Mouse (Mus musculus) erythroblast, embryonic 14.5 days (primary cell): ENCODE results near the gene Rangrf. TPM values are rescaled to one million over a fixed set of nuclear protein-coding genes. Genes with fewer than 3 reads are reported as not detected.
"Not testable (repeated sequence)": the region's sequence is repeated elsewhere in the genome, so short reads cannot be mapped to it uniquely, and the experiment has no call there.

Experiments
- H3K27me3 ChIP-seq: 2 replicates; pipeline ENCODE4 v1.6.1; 2012; ENCODE audit warnings: inconsistent platforms; ENCODE audit not compliant: control insufficient read depth
- H3K36me3 ChIP-seq: 2 replicates; pipeline ENCODE4 v1.6.1; 2012; ENCODE audit warnings: mild to moderate bottlenecking, inconsistent platforms; ENCODE audit not compliant: control insufficient read depth
- H3K4me1 ChIP-seq: 2 replicates; pipeline ENCODE4 v1.6.1; 2012; ENCODE audit warnings: inconsistent platforms; ENCODE audit not compliant: control insufficient read depth
- H3K4me3 ChIP-seq: replicated peaks from 2 replicates; pipeline ENCODE3; 2012; ENCODE audit warnings: moderate library complexity, mild to moderate bottlenecking, inconsistent platforms
- H3K9me3 ChIP-seq: 2 replicates; pipeline ENCODE4 v1.6.1; 2012; ENCODE audit warnings: low read length, inconsistent platforms, mixed read lengths; ENCODE audit not compliant: control insufficient read depth
- GATA1 ChIP-seq: IDR thresholded peaks from 2 replicates; pipeline ENCODE4 v1.6.1; 2012; ENCODE audit warnings: low read length, inconsistent platforms, mixed read lengths
- TAL1 ChIP-seq: IDR thresholded peaks from 3 replicates; pipeline ENCODE4 v1.6.1; 2012; ENCODE audit warnings: low read length, inconsistent platforms, mixed read lengths
- polyA plus RNA-seq: library from polyadenylated mRNA; stranded (reverse); fragments of >175 nt; gene quantifications from 2 replicates; pipeline ENCODE4 v1.2.3, GENCODE M21; 2012

The Rangrf gene
- polyA plus RNA-seq, 1 experiment = 0.13 TPM

GRCm38 (mm10) chr11:68982639-68983369 lies 7.8 kb upstream of the Rangrf start:
- no peak for TF ChIP-seq TAL1
- TF ChIP-seq GATA1 = no peak
- peaks cover 10% of the 10 kb centered on the region for H3K4me1 ChIP-seq

GRCm38 (mm10) chr11:68980919-68981318 lies 5.9 kb upstream of the Rangrf start:
- no peak overlapping the region for H3K4me3 ChIP-seq
- peaks cover 10% of the 10 kb centered on the region for H3K4me1 ChIP-seq
- no peaks in the 10 kb centered on the region for H3K9me3 ChIP-seq
- peaks cover 11% of the 10 kb centered on the region for H3K36me3 ChIP-seq
- no peak for TF ChIP-seq TAL1
- TF ChIP-seq GATA1 = no peak
- no peaks in the 10 kb centered on the region for H3K27me3 ChIP-seq

More at GRCm38 (mm10) chr11:68982639-68983369, 7.8 kb upstream of the Rangrf start:
- Histone ChIP-seq H3K9me3 (no peaks in the 10 kb centered on the region), H3K36me3 (peaks cover 28% of the 10 kb centered on the region), H3K4me3 (no peak overlapping the region), H3K27me3 (no peaks in the 10 kb centered on the region)

GRCm38 (mm10) chr11:68979320-68979733 lies 4.3 kb upstream of the Rangrf start:
- TF ChIP-seq TAL1 = no peak
- TF ChIP-seq GATA1 = no peak
- H3K9me3 ChIP-seq = no peaks in the 10 kb centered on the region
- no peaks in the 10 kb centered on the region for H3K36me3 ChIP-seq
- no peaks in the 10 kb centered on the region for H3K27me3 ChIP-seq
- H3K4me3 ChIP-seq = no peak overlapping the region
- peaks cover 10% of the 10 kb centered on the region for H3K4me1 ChIP-seq

- TF ChIP-seq GATA1 = no peak
- H3K36me3 ChIP-seq = no peaks in the 10 kb centered on the region
Observed at GRCm38 (mm10) chr11:68975601-68976000, 616 bp upstream of the Rangrf start.

GRCm38 (mm10) chr11:68974059-68974450 lies 930 bp downstream of the Rangrf start:
- TF ChIP-seq GATA1 (no peak), TAL1 (no peak)
- Histone ChIP-seq H3K9me3 (no peaks in the 10 kb centered on the region), H3K36me3 (no peaks in the 10 kb centered on the region), H3K4me1 (peaks cover 31% of the 10 kb centered on the region), H3K27me3 (no peaks in the 10 kb centered on the region), H3K4me3 (peak overlapping the region; percentile 62)

More at GRCm38 (mm10) chr11:68975601-68976000, 616 bp upstream of the Rangrf start:
- Histone ChIP-seq H3K4me3 (no peak overlapping the region), H3K9me3 (no peaks in the 10 kb centered on the region), H3K27me3 (no peaks in the 10 kb centered on the region), H3K4me1 (peaks cover 36% of the 10 kb centered on the region)

GRCm38 (mm10) chr11:68973250-68974058 lies 1.5 kb downstream of the Rangrf start:
- Histone ChIP-seq H3K4me3 (peak overlapping the region; percentile 62), H3K4me1 (peaks cover 37% of the 10 kb centered on the region)
- H3K36me3 ChIP-seq, H3K9me3 ChIP-seq, H3K27me3 ChIP-seq: not testable (repeated sequence)

GRCm38 (mm10) chr11:68970232-68970631 lies 4.8 kb downstream of the Rangrf start:
- Histone ChIP-seq H3K36me3 (no peaks in the 10 kb centered on the region), H3K27me3 (no peaks in the 10 kb centered on the region), H3K4me1 (peaks cover 59% of the 10 kb centered on the region), H3K4me3 (no peak overlapping the region), H3K9me3 (no peaks in the 10 kb centered on the region)
- no peak for TF ChIP-seq TAL1
- TF ChIP-seq GATA1 = no peak

GRCm38 (mm10) chr11:68968752-68969151 lies 6.2 kb downstream of the Rangrf start:
- Histone ChIP-seq H3K4me3 (no peak overlapping the region), H3K4me1 (peaks cover 55% of the 10 kb centered on the region), H3K36me3 (no peaks in the 10 kb centered on the region), H3K9me3 (no peaks in the 10 kb centered on the region), H3K27me3 (no peaks in the 10 kb centered on the region)
- no peak for TF ChIP-seq GATA1
- no peak for TF ChIP-seq TAL1
